Mouse (Mus musculus) splenic B cell, adult 2 months (primary cell): ENCODE results near the gene Haus4.

ENCODE experiments used
- DNase-seq: peaks from one replicate; pipeline ENCODE4 v3.0.0-alpha.2; 2011; ENCODE audit warnings: low read depth, low spot score
- H3K27me3 ChIP-seq: 2 replicates; pipeline ENCODE4 v1.6.1; 2012; ENCODE audit warnings: mild to moderate bottlenecking, low read length, moderate library complexity, mixed read lengths; ENCODE audit not compliant: control insufficient read depth, poor library complexity, insufficient read depth, severe bottlenecking
- H3K36me3 ChIP-seq: 2 replicates; pipeline ENCODE4 v1.6.1; 2012; ENCODE audit warnings: mild to moderate bottlenecking, low read length, moderate library complexity, mixed read lengths; ENCODE audit not compliant: control insufficient read depth, poor library complexity, insufficient read depth, severe bottlenecking

The Haus4 gene

DNA sequence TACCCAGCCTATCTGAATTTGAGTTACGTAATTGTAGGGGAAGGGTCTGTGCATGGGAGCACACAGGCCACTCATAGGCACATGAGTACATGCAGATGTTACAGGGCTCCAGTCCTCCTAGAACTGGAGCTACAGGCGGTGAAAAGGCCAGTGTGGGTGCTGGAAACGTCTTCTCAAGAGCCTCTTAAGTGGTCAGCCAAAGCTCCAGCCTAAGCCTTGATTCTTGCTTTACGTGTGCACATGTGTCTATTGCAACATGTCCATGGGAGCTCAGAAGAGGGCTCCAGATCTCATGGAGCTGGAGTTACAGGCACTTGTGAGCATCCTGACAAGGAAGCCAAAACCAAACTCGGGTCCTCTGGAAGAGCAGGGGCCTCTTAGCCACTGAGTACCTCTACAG is 9.7 kb downstream of the Haus4 start:
- no peak for DNase-seq
- H3K36me3 ChIP-seq: peaks cover 3% of the 10 kb centered on the region; the same call in 1 of the 2 replicates
- no peaks in the 10 kb centered on the region for H3K27me3 ChIP-seq

DNA sequence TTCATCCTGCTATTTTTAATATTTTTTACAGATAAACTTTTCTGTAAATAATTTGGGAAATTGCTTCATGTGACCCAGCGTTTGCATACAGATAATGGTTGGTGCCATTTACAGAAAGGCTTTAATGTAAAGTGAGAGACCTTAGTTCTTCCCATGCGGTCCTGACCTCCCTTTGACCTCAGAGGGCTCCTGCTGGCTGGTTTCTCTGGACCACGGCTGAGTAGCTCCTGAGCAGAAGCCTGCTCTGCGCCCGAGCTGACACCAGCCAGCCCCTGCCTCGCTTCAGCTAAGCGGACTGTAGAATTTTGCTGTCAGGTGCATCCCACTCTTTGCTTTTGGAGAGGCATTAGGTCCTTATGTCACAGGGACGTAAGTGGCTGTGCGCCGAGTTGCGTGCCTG is 13.6 kb downstream of the Haus4 start:
- peaks cover 3% of the 10 kb centered on the region; the same call in 1 of the 2 replicates for H3K36me3 ChIP-seq
- DNase-seq: no peak
- no peaks in the 10 kb centered on the region for H3K27me3 ChIP-seq

DNA sequence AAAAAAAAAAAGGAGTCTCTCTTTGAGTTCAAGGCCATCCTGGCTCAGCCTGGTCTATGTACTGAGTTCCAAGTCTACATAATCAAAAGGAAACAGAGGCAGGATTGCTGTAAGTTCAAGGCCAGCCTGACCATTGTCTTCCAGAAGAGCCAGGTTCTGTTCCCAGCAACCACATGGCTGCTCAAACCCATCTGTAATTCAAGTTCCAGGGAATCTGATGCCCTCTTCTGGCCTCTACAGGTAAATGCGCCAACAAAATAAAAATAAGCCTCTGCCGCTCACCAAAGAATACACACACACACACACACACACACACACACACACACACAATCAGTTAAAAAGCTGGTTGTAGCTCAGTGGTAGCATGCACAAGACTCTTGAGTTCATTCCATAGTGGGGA is 15.8 kb downstream of the Haus4 start:
- H3K27me3 ChIP-seq: no peaks in the 10 kb centered on the region
- H3K36me3 ChIP-seq: no peaks in the 10 kb centered on the region
- no peak for DNase-seq

DNA sequence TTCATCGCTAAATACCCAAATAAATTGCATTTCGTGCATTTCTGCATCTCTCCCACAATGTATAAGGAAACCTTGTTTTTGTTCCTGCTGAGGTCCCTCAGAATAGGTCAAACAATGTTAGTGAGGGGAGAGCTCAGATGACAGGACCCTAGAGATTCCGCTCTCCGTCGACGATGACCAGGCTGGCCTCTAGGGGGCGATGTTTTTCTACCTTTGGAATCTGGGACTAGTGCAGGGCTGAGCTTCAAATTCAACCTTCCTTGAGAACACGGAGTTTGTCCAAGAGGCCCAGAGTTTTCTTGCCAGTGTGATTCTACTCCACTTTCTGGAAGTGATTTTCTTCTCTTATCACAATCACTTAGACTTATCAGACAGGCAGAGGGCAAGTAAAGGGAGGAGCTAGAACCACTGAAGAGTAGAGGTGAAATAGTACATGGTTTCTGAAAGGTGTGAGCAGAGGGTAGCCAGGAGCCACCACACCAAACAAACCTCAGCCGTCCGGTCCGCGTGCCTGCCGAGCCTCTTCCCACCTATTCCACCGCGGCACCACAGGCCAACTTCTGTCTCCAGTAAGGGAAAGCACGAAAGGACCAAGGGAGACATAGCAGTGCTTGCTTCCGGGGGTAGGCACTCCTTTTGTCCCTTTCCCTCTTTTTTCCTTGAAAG is 25.8 kb downstream of the Haus4 start:
- Histone ChIP-seq H3K27me3 (no peaks in the 10 kb centered on the region), H3K36me3 (no peaks in the 10 kb centered on the region)
- DNase-seq: peak; percentile 83

DNA sequence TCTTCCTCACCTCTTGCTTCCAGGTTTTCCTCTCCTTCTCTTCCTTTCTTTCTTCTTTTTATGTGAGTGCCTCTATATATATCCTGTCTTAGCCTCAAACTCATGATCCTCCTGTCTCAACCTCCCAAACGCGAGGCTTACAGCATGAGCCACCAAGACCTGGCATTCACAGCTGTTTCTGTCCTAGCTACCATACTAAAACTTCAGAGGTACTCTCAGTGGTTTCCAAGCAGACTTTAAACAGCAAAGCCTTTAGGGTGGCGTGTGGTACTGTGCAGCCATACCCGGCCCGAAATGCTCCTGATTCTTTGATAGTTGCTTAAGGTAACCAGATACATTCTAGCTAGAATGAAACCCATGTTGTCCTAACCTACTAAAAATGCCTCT is 26.4 kb downstream of the Haus4 start:
- no peak for DNase-seq
- H3K36me3 ChIP-seq: no peaks in the 10 kb centered on the region

DNA sequence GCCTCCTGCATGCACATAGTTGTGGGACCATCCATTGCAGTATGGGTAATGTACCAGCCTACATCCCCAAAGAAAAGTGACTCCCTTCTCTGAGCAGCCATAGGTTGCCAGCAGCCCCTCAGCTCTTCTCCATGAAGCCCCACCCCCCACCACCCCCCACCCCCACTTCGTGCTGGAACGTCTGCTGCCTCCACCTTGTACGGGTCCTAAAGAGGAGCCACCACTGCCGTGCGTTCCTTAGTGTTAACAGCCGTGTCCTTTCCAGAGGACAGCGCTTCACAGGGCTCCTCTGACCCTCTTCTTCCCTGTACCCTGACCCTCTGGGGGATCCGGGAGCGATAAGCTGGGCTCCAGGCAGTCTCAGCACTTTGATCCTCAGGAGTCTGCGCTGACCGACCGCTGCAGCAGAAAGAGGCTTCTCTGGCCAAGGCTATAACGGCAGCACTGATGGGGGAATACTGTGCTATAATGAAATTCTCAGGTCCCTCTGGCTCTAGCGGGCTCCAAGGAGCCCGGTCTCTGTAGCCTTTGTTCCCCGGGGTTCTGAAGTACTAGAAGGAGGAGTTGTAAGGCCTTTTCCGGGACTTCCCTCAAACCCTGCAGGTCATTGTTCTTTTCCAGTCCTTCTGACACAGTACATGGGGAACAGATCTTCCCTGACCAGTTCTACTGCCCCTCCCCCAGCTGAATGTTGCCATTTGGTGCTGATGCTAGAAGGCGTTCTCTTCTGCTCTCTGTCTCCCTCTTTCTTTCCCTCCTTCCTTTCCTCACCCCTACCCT is 27.0 kb downstream of the Haus4 start:
- Histone ChIP-seq H3K27me3 (no peaks in the 10 kb centered on the region), H3K36me3 (no peaks in the 10 kb centered on the region)
- DNase-seq: no peak

More for the DNA sequence above, 26.4 kb downstream of the Haus4 start:
- H3K27me3 ChIP-seq: no peaks in the 10 kb centered on the region

DNA sequence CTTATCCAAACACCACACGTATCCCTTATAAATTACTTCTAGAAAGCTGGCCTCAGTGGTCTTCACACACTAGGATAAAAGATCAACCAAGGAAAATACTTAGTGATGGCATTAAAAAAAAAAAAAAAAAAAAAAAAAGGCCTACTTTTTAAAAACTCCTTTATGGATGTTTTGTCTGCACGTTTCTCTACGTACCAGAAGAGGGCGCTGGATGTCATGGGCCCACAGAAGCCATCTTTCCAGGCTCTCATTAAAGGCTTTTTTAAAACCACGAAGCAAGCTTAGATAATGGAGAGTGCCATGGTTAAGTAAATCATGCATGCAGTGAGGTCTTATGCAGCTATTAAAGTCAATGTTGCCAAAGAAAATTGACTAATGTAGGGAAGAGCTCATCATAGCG is 30.8 kb downstream of the Haus4 start:
- Histone ChIP-seq H3K36me3 (no peaks in the 10 kb centered on the region), H3K27me3 (no peaks in the 10 kb centered on the region)
- peak; percentile 25 for DNase-seq

DNA sequence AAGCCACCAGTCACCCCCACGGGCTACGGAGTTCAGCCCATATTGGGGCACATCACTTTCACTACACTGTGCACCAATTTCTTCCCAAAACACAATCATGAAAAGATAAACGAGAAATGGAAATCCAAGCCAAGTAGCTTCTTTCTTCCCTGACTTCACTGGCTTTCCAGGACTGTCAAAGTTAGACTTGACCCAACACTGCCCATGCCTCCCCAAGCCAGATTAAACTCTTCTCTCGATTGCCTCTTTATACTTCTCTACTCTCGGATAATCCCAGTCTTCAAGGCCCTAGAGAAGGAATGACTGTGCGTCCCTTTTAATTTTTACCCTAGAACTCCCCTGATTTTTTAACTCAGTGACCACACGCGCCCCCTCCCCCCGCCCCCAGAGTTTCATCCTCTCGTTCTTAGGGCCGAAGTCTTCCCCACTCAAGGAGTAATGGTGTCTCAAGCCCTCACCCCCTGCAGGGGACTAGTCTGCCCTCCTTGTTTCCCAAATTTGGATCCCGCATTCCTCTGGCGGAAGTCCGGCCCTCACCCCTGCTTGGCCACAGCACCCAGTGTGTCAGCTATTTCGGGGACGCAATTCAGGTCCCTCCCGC is 37.6 kb downstream of the Haus4 start:
- Histone ChIP-seq H3K27me3 (no peaks in the 10 kb centered on the region), H3K36me3 (peaks cover 6% of the 10 kb centered on the region)
- no peak for DNase-seq

DNA sequence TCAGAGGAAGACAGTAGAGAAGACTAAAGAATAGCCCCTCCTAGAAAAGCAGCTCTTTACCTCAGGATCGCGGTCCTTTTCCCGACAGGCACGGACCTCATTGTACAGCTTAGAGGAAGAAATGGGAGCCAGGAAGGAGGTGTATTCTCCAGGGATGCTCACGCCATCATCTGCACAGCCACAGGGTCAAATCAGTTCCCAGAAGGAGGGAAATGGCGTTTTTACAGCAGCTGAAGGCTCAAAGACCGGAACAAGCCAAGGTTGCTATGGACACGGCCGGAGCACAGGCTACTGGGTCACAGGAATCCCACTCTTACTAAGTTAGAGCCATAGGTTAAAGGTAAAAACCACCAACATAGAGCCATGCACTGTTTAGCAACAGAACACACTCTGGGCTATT is 44.6 kb downstream of the Haus4 start:
- no peak for DNase-seq
- peaks cover 25% of the 10 kb centered on the region for H3K36me3 ChIP-seq
- H3K27me3 ChIP-seq: no peaks in the 10 kb centered on the region

DNA sequence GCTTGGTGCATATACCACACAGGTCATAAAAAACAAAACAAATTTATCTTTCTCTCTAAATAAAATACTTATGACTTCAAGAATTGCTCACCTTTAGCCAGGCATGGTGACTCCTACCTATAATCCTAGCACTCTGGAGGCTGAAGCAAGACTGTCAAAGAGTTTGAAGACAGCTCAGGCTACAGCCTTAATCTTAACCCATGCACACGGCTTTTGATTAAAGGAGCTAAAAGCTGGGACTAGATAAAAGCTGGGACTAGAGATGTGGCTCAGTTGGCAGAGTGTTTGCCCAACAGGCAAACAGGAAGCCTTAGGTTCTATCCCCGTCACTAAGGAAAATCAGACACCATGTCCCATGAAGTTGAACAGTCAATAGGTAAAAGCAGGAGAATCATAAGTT is 51.3 kb downstream of the Haus4 start:
- no peaks in the 10 kb centered on the region for H3K27me3 ChIP-seq
- H3K36me3 ChIP-seq: peaks cover 9% of the 10 kb centered on the region
- no peak for DNase-seq

DNA sequence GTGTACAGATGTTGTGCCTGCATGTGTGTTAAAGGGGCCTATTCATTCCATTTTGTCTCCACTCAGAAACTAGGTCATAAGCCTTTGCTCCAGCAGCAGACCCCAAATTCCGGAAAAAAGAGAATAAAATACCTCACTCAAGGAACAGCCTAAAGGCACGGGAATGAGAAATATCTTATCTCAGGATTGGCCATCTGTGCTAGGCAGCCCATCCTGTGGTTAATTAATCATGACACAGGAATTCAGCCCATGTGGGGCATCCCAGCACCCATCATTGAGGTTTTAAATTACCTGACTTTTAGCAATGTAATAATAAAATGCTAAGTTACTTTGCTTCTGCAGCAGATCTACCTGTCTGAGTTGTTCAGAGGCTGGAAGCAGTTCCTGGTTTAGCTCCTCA is 53.1 kb downstream of the Haus4 start:
- H3K27me3 ChIP-seq: no peaks in the 10 kb centered on the region
- H3K36me3 ChIP-seq: no peaks in the 10 kb centered on the region
- no peak for DNase-seq

DNA sequence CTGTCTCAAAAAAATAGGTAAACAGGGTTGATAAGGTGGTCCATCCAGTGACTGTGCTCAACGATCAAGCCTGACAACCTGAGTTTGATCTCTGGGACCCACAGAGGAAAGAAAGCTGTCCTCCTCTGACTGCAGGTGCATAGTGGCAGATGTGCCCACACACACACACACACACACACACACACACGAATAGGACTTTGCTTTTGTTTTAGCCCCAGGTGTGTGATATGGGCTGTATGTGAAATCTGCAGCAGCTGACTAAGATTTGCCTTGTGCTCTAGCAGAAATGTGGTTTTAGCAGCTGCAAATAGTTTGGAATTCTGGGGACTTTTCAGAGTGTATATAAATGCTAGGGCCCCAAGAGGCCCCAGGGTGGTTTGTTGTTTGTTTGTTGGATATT is 55.1 kb downstream of the Haus4 start:
- no peak for DNase-seq
- Histone ChIP-seq H3K36me3 (no peaks in the 10 kb centered on the region), H3K27me3 (no peaks in the 10 kb centered on the region)

DNA sequence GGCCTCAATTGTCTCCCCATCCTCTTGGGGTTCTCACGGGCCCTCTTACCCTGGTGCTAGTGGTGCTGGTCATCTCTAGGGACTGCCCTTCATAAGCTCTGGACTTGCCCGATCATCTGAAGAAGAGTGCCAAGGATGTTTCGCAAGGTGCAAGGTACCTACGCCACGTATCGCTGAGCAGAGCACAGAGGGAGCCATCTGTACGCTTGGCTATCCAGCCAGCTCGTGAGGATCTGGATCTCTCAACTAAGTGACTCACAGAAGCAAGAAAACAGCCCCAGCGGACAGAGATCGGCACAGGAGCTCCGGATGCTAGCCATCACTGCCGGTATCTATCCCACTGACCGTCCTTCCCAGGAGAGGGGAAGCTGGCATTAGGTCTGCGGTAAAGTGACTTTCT is 57.7 kb downstream of the Haus4 start:
- no peak for DNase-seq
- Histone ChIP-seq H3K36me3 (no peaks in the 10 kb centered on the region), H3K27me3 (no peaks in the 10 kb centered on the region)

DNA sequence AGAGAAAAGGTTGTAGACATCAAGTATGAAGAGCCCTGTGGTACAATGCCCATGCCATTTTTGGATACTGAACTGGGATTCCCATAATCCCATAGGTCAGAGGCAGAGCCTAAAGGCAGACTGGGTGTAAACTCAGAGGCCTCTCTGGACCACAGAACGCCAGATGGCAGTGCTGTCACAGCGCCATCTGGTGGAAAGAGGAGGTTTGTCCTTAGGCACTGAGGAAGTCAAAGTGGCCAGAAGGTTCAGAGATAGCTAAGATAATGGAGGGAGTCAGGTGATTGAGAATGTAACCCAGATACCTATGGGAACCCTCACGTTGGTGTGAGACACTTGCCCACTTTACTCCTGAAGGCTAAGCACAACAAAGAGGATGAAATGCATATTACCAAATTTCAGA is 60.2 kb downstream of the Haus4 start:
- peak; percentile 90 for DNase-seq
- Histone ChIP-seq H3K27me3 (no peaks in the 10 kb centered on the region), H3K36me3 (no peaks in the 10 kb centered on the region)

DNA sequence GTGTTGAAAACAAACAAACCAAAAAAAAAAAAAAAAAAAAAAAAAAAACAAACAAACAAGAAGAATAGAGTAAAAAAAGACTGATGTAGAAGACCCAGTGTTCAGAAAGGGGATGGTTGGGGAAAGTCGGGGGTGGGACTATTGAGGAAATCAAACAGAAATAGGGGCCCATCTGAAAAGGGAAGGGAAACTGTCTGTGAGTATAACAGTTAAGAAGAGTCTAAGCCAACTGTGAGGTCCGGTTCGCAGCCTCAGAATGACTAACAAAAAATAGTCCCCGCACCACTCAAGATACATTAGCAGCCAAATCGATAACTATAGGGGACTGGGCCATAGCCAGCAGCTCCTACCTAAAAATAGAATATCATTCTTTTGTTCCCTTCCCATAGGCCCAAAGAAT is 61.2 kb downstream of the Haus4 start:
- peak; percentile 62 for DNase-seq

More for the DNA sequence above, 61.2 kb downstream of the Haus4 start:
- H3K27me3 ChIP-seq: no peaks in the 10 kb centered on the region
- H3K36me3 ChIP-seq: no peaks in the 10 kb centered on the region
